Mouse (Mus musculus) hindbrain, embryonic 15.5 days (tissue): ENCODE measurements around the gene Tspan2. TPM values are rescaled to one million over a fixed set of nuclear protein-coding genes. Genes with fewer than 3 reads are reported as not detected.
A peak's percentile ranks its signal among the peaks of the same experiment; 100 is the strongest.

Source experiments
- ATAC-seq: fragments of 200-750 bp; cut with Nextera tagmentation; 2 replicates; pipeline ENCODE4 v1.8.0; 2017; ENCODE audit warnings: low read depth, moderate number of reproducible peaks, moderate TSS enrichment; ENCODE audit not compliant: low FRiP score
- H3K27ac ChIP-seq: fragments of 300-500 bp; sonication (generic); replicated peaks from 2 replicates; pipeline ENCODE4 v1.5.1; 2015; ENCODE audit warnings: mild to moderate bottlenecking, inconsistent platforms
- H3K27me3 ChIP-seq: fragments of 300-500 bp; sonication (generic); 2 replicates; pipeline ENCODE4 v1.6.1; 2015; ENCODE audit warnings: control low read depth, inconsistent platforms
- H3K36me3 ChIP-seq: fragments of 300-500 bp; sonication (generic); 2 replicates; pipeline ENCODE4 v1.6.1; 2015; ENCODE audit warnings: control low read depth, inconsistent platforms
- H3K4me1 ChIP-seq: fragments of 300-500 bp; sonication (generic); replicated peaks from 2 replicates; pipeline ENCODE4 v1.6.1; 2015; ENCODE audit warnings: control low read depth, inconsistent platforms
- H3K4me2 ChIP-seq: fragments of 300-500 bp; sonication (generic); 2 replicates; pipeline ENCODE4 v1.6.1; 2015; ENCODE audit warnings: moderate library complexity, mild to moderate bottlenecking, inconsistent platforms
- H3K4me3 ChIP-seq: fragments of 300-500 bp; sonication (generic); 2 replicates; pipeline ENCODE4 v1.5.1; 2015; ENCODE audit warnings: mild to moderate bottlenecking, inconsistent platforms
- H3K9ac ChIP-seq: fragments of 300-500 bp; sonication (generic); 2 replicates; pipeline ENCODE4 v1.6.1; 2015; ENCODE audit warnings: inconsistent platforms
- H3K9me3 ChIP-seq: fragments of 300-500 bp; sonication (generic); 2 replicates; pipeline ENCODE4 v1.6.1; 2016; ENCODE audit warnings: control low read depth, inconsistent platforms
- WGBS: fragments of 180-500 bp; shearing (Covaris S2); methylation state at CpG from one replicate; pipeline ENCODE4 v1.1.7; 2015; 5-methylcytosine and 5-hydroxymethylcytosine counted together
- polyA plus RNA-seq: library from polyadenylated mRNA; unstranded; fragments of >200 nt; fragmentation: Nextera tagmentation; extraction: Ambion mirVana; gene quantifications from 2 replicates; pipeline ENCODE4 v1.2.1, GENCODE M21; 2015

The Tspan2 gene
- polyA plus RNA-seq, result 11.5 and 12.8 TPM in 2 replicates

DNA sequence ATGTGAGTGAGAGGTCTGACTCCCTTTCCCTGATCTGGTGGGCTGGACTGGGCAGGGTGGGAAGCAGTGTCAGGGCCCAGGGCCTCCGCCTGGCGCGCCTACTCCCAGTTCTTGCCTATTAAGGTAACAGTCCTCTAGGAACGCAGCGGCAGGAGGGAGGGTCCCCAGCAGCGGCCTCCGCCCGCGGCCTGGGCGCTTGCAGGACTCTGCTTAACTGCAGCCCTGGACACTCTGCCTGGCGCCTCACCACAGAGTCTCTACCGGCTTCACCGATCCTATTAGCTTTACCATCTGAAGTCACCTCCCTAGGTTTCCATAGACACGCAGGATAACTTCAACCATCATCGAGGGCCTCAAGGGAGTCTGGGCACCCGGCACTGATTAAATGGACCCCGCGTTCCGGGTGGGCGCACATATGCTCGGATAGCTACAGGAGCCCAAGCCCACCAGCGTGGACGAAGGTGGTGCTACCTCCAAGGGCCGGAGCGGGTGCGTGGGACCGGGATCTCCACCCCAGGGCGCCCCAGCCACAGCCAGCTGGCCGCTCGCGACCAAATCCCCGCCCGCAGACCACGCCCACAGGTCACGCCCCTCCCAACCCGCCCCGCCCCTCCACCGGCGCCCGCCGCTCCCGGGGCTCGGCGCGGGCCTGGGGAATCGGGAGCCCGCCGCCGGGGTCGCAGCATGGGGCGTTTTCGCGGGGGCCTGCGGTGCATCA, at the start of gene Tspan2:
Tspan2 (plus strand) TSS at position 217 of the 718 bp plus-strand sequence.
- Histone ChIP-seq H3K9me3 (no peaks in the 10 kb centered on the region), H3K4me3 (peak within 1 kb of the TSS; percentile 62), H3K27ac (peak within 1 kb of the TSS; percentile 49), H3K36me3 (no peaks in the 10 kb centered on the region), H3K9ac (peak within 1 kb of the TSS; percentile 56), H3K27me3 (no peaks in the 10 kb centered on the region), H3K4me1 (peaks cover 35% of the 10 kb centered on the region), H3K4me2 (peak within 1 kb of the TSS; percentile 80)
- ATAC-seq, result peak; percentile 76
- WGBS, result under 1% methylated on average over 53 of the region's 54 CpGs

- no peaks in the 10 kb centered on the region for H3K9me3 ChIP-seq
- no peak overlapping the region for H3K27ac ChIP-seq
- ATAC-seq, result no peak
- H3K4me2 ChIP-seq, result no peak overlapping the region
- H3K4me1 ChIP-seq, result peaks cover 6% of the 10 kb centered on the region; the same call in 1 of the 2 replicates
- no peaks in the 10 kb centered on the region for H3K36me3 ChIP-seq
- no peak overlapping the region for H3K9ac ChIP-seq
- no peaks in the 10 kb centered on the region for H3K27me3 ChIP-seq
- no peak overlapping the region for H3K4me3 ChIP-seq
- WGBS, result 88% methylated on average over 5 of the region's 5 CpGs
Observed at GRCm38 (mm10) chr3:102686861-102687260, 47.5 kb upstream of the Tspan2 start.

DNA sequence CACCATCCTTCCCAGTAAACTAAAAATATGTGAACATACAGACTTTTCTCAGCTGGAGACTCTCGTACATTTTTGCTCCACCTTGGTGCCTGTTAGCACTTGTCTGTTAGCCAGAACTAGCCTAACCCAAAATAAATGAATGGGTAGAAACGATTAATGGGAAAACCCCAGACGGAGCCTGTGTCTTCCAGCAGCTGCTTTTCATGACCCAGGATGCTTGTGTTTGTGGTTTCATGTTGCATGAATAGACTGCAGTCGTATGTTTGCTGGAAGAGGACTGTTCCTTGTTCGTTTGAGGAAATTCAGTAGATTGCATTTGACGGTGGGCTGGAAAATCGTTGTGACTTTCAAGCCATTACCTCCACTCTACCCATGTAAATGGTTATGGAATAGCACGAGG, 46.5 kb upstream of the Tspan2 start:
- H3K27ac ChIP-seq, result no peak overlapping the region
- H3K27me3 ChIP-seq, result no peaks in the 10 kb centered on the region
- no peaks in the 10 kb centered on the region for H3K9me3 ChIP-seq
- WGBS, result 79% methylated on average over 8 of the region's 8 CpGs
- no peak for ATAC-seq
- H3K4me3 ChIP-seq, result no peak overlapping the region
- H3K36me3 ChIP-seq, result no peaks in the 10 kb centered on the region
- no peak overlapping the region for H3K9ac ChIP-seq
- H3K4me1 ChIP-seq, result peaks cover 6% of the 10 kb centered on the region; the same call in 1 of the 2 replicates
- no peak overlapping the region for H3K4me2 ChIP-seq

GRCm38 (mm10) chr3:102691802-102692484, 42.4 kb upstream of the Tspan2 start:
- peak; percentile 84 for ATAC-seq
- Histone ChIP-seq H3K27me3 (no peaks in the 10 kb centered on the region), H3K36me3 (no peaks in the 10 kb centered on the region), H3K4me2 (no peak overlapping the region), H3K4me1 (peaks cover 6% of the 10 kb centered on the region; the same call in 1 of the 2 replicates), H3K4me3 (no peak overlapping the region), H3K27ac (no peak overlapping the region), H3K9me3 (no peaks in the 10 kb centered on the region), H3K9ac (no peak overlapping the region)
- 45% methylated on average over 11 of the region's 11 CpGs for WGBS

- no peaks in the 10 kb centered on the region for H3K27me3 ChIP-seq
- no peak overlapping the region for H3K27ac ChIP-seq
- H3K36me3 ChIP-seq, result no peaks in the 10 kb centered on the region
- H3K4me1 ChIP-seq, result peaks cover 6% of the 10 kb centered on the region; the same call in 1 of the 2 replicates
- H3K4me3 ChIP-seq, result no peak overlapping the region
- WGBS, result 79% methylated on average over 7 of the region's 7 CpGs
- ATAC-seq, result no peak
- no peaks in the 10 kb centered on the region for H3K9me3 ChIP-seq
- no peak overlapping the region for H3K9ac ChIP-seq
- no peak overlapping the region for H3K4me2 ChIP-seq
Observed at GRCm38 (mm10) chr3:102692758-102693325, 41.5 kb upstream of the Tspan2 start.

DNA sequence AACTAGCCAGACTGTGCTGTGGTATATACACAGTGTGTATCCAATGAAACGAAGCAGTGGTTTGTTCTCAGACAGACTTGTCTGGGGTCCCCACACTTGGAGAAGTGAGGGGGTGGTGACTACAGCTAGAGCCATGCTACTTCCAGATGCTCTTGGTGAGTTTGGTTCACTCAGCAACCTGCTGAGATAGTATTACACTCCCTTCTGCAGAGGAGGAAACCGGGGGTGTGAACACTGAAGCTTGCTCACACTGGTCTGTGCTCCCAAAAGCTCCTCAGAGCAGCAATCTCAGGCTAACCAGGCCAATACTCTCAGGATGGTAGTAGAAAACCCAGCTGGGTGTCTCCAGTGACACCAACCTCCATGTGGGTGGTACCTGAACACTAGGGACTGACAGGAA, 36.2 kb upstream of the Tspan2 start:
- H3K4me3 ChIP-seq, result no peak overlapping the region
- no peak overlapping the region for H3K27ac ChIP-seq
- no peaks in the 10 kb centered on the region for H3K9me3 ChIP-seq
- no peaks in the 10 kb centered on the region for H3K36me3 ChIP-seq
- no peaks in the 10 kb centered on the region for H3K4me1 ChIP-seq
- ATAC-seq, result no peak
- H3K4me2 ChIP-seq, result no peak overlapping the region
- 71% methylated on average over 2 of the region's 2 CpGs for WGBS
- no peak overlapping the region for H3K9ac ChIP-seq
- H3K27me3 ChIP-seq, result no peaks in the 10 kb centered on the region

DNA sequence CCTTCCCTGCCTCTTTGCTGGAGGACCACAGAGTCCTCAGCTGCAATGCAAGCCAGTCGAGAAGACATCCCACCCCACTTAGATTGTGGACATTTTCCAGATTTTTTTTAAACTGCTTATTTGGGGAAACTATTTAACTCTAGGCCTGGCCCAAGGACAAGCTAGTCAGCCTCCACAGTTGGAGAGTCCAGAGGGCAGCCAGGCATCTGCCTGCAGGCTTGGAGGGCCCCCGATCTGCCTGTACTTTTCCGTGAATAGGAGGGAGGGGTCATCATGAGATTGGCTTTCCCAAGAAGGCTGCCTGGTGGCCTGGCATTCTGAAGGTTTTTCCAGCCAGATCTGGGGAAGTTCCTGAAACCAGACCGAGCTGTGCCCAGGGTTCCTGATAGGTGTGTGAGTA, 33.0 kb upstream of the Tspan2 start:
- Histone ChIP-seq H3K27me3 (no peaks in the 10 kb centered on the region), H3K9me3 (no peaks in the 10 kb centered on the region), H3K4me2 (no peak overlapping the region), H3K36me3 (no peaks in the 10 kb centered on the region), H3K4me1 (peaks cover 8% of the 10 kb centered on the region; the same call in 1 of the 2 replicates), H3K4me3 (no peak overlapping the region), H3K9ac (no peak overlapping the region), H3K27ac (no peak overlapping the region)
- WGBS, result 96% methylated on average over 4 of the region's 4 CpGs
- ATAC-seq, result no peak

DNA sequence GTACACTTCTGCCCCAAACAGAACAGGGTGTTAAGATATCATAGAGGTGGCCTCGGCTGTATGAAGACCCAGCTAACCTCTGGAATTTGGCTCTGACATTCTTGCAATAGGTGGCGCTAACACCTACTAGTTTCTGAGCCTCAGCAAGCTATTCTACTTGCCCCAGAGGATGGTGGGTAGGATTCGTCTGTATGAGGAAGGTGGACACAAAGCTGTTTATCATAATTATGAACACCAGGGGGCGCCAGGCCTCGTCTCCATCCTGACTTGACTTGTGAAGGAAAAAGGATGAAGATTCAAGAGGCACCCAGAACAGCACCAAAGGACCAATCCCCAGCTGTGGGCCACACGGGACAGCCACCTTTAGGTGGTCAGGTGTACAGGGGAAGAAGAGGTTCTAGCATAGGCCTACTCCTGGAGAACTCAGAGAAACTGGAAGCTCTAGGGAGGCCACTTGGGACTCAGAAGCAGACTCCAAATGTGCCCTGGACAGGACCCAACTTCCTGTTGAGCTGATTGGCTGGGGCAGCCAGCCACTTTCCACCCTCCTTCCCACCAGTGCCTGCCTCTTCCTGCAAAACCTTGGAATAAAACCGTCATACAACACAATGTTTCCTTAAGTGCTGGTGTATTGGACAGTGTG, 32.3 kb upstream of the Tspan2 start:
- H3K9ac ChIP-seq, result no peak overlapping the region
- H3K27ac ChIP-seq, result no peak overlapping the region
- no peaks in the 10 kb centered on the region for H3K27me3 ChIP-seq
- no peak overlapping the region for H3K4me2 ChIP-seq
- H3K9me3 ChIP-seq, result no peaks in the 10 kb centered on the region
- WGBS, result 46% methylated on average over 7 of the region's 7 CpGs
- peaks cover 8% of the 10 kb centered on the region; the same call in 1 of the 2 replicates for H3K4me1 ChIP-seq
- no peak overlapping the region for H3K4me3 ChIP-seq
- ATAC-seq, result no peak
- no peaks in the 10 kb centered on the region for H3K36me3 ChIP-seq

DNA sequence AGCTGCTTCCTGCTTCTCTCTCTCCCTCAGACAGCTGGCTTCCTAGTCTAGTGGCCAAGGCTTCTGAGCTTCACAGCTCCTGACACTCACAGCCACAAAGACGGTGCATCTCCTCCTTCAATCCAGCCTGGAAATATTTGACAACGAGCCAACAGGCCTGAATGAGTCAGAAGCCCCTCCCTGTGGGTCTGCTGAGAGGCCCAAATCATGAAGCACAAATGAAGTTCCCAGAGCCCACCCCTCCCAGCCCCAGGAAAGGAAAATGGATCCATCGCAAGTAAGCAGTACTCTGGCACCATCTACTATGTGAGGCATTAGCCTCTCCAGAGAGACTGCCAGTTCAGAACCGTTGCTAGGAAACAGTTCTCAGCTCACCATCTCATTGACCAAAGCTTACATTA, 30.3 kb upstream of the Tspan2 start:
- Histone ChIP-seq H3K36me3 (no peaks in the 10 kb centered on the region), H3K9me3 (no peaks in the 10 kb centered on the region), H3K9ac (no peak overlapping the region), H3K4me2 (no peak overlapping the region), H3K4me3 (no peak overlapping the region), H3K27me3 (no peaks in the 10 kb centered on the region), H3K4me1 (peaks cover 8% of the 10 kb centered on the region; the same call in 1 of the 2 replicates), H3K27ac (peak overlapping the region; percentile 22)
- ATAC-seq, result peak; percentile 78
- 46% methylated on average over 4 of the region's 4 CpGs for WGBS

GRCm38 (mm10) chr3:102708599-102708998, 25.7 kb upstream of the Tspan2 start:
- peaks cover 8% of the 10 kb centered on the region; the same call in 1 of the 2 replicates for H3K4me1 ChIP-seq

GRCm38 (mm10) chr3:102715066-102715584, 19.2 kb upstream of the Tspan2 start:
- ATAC-seq, result peak; percentile 65; the same call in 1 of the 2 replicates

More at GRCm38 (mm10) chr3:102708599-102708998, 25.7 kb upstream of the Tspan2 start:
- Histone ChIP-seq H3K9ac (no peak overlapping the region), H3K27ac (no peak overlapping the region), H3K36me3 (no peaks in the 10 kb centered on the region), H3K9me3 (no peaks in the 10 kb centered on the region), H3K27me3 (no peaks in the 10 kb centered on the region), H3K4me3 (no peak overlapping the region), H3K4me2 (no peak overlapping the region)
- ATAC-seq, result no peak
- WGBS, result 57% methylated on average over 9 of the region's 9 CpGs

More at GRCm38 (mm10) chr3:102715066-102715584, 19.2 kb upstream of the Tspan2 start:
- 48% methylated on average over 11 of the region's 11 CpGs for WGBS
- no peak overlapping the region for H3K27ac ChIP-seq
- H3K4me1 ChIP-seq, result no peaks in the 10 kb centered on the region
- H3K9me3 ChIP-seq, result no peaks in the 10 kb centered on the region
- H3K4me3 ChIP-seq, result no peak overlapping the region
- no peak overlapping the region for H3K9ac ChIP-seq
- no peaks in the 10 kb centered on the region for H3K27me3 ChIP-seq
- no peaks in the 10 kb centered on the region for H3K36me3 ChIP-seq
- H3K4me2 ChIP-seq, result peak overlapping the region; percentile 35
